Mouse (Mus musculus) limb, embryonic 14.5 days (tissue): Measurements from ENCODE around the gene Tgm6. TPM values are rescaled to one million over a fixed set of nuclear protein-coding genes. Genes with fewer than 3 reads are reported as not detected.

ENCODE experiments used
- ATAC-seq: fragments of 200-750 bp; cut with Nextera tagmentation; 2 replicates; pipeline ENCODE4 v1.8.0; 2017; ENCODE audit warnings: low read depth, moderate number of reproducible peaks, moderate TSS enrichment; ENCODE audit not compliant: low FRiP score
- DNase-seq: peaks from one replicate; pipeline ENCODE4 v3.0.0-alpha.2; 2015; ENCODE audit warnings: low spot score
- H3K27ac ChIP-seq: fragments of 300-500 bp; sonication (generic); replicated peaks from 2 replicates; pipeline ENCODE4 v1.5.1; 2014; ENCODE audit warnings: low read depth, mild to moderate bottlenecking, low read length, moderate library complexity, mixed read lengths
- H3K27me3 ChIP-seq: fragments of 300-500 bp; sonication (generic); 2 replicates; pipeline ENCODE4 v1.6.1; 2014; ENCODE audit warnings: low read length, mixed read lengths; ENCODE audit not compliant: control insufficient read depth, insufficient read depth
- H3K36me3 ChIP-seq: fragments of 300-500 bp; sonication (generic); 2 replicates; pipeline ENCODE4 v1.6.1; 2014; ENCODE audit warnings: mild to moderate bottlenecking, low read length, moderate library complexity, mixed read lengths; ENCODE audit not compliant: control insufficient read depth, insufficient read depth
- H3K4me1 ChIP-seq: fragments of 300-500 bp; sonication (generic); 2 replicates; pipeline ENCODE4 v1.6.1; 2014; ENCODE audit warnings: antibody characterized with exemption, low read length, mixed read lengths; ENCODE audit not compliant: control insufficient read depth, insufficient read depth
- H3K4me2 ChIP-seq: fragments of 300-500 bp; sonication (generic); replicated peaks from 2 replicates; pipeline ENCODE4 v1.6.1; 2014; ENCODE audit warnings: low read depth, mild to moderate bottlenecking, low read length, moderate library complexity; ENCODE audit not compliant: severe bottlenecking
- H3K4me3 ChIP-seq: fragments of 300-500 bp; sonication (generic); replicated peaks from 2 replicates; pipeline ENCODE4 v1.5.1; 2014; ENCODE audit warnings: low read length
- H3K9ac ChIP-seq: fragments of 300-500 bp; sonication (generic); 2 replicates; pipeline ENCODE4 v1.6.1; 2014; ENCODE audit warnings: mild to moderate bottlenecking, low read depth, low read length, moderate library complexity; ENCODE audit not compliant: severe bottlenecking
- H3K9me3 ChIP-seq: fragments of 300-500 bp; sonication (generic); 2 replicates; pipeline ENCODE4 v1.6.1; 2016; ENCODE audit warnings: low read length; ENCODE audit not compliant: control insufficient read depth
- POLR2A ChIP-seq: fragments of 200-500 bp; IDR thresholded peaks from 2 replicates; pipeline ENCODE4 v1.8.0; 2012; ENCODE audit warnings: inconsistent platforms, mild to moderate bottlenecking, moderate library complexity, borderline replicate concordance; ENCODE audit not compliant: insufficient read depth, insufficient read length; ENCODE audit errors: extremely low read depth
- WGBS: fragments of 180-500 bp; shearing (Covaris S2); extraction: QIAGEN DNeasy Blood & Tissue Kit; methylation state at CpG from one replicate; pipeline ENCODE4 v1.1.7; 2014; 5-methylcytosine and 5-hydroxymethylcytosine counted together
- polyA plus RNA-seq, 2 experiments: library from polyadenylated mRNA; depleted of rRNA in 1 of 2; stranded (reverse) in 1 of 2; unstranded in 1 of 2; fragments of >200 nt; fragmentation: Nextera tagmentation in 1 of 2; extraction: Ambion mirVana in 1 of 2; gene quantifications; 2 replicates each; pipeline versions ENCODE4 v1.2.1 to v1.2.3; 2012 to 2014

Gene Tgm6
- polyA plus RNA-seq, 2 experiments = 0.05 TPM; not detected in 1

DNA sequence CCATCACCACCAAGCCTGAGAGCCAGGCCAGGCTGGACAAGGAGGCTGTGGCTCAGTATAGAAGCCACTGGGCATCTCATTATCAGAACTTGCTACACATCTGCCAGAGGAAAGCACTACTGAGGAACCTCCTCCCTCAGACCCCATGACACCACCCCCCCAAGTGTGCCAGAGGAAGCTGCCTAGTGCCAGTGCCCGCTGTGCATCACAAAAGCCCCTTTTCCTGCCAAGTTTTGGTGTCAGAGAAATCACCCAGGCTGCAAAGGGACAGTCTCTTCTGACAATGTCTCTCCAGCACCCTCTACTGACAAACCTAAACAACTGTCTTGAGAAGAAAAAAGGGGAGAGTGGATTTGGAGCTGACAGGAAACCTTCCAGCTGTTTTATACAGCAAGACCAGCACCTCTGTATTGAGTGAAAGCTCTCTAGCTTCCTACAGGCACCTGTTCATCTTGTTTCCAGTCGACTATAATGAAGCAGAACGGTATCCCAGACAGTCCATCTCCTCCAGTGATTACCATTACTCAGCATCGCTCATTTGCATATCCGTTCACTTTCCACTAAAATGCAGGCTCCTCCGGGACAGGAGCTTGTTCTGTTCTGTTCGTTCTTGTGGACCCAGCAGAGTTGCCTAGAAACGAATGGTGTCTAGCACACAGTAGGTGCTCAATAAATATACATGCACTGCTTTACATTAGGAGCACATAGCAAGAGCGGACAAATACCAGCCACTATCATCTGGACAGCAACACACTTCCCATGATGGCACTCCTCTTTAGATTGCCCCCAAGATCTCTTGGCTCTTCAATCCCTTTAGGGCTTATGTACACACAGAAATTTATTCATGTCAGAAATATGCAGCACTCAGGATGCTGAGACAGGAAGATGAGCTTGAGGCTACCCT, 54.3 kb downstream of the Tgm6 start:
- H3K4me3 ChIP-seq = no peak overlapping the region
- no peak overlapping the region for H3K9ac ChIP-seq
- peak; percentile 35 for DNase-seq
- no peaks in the 10 kb centered on the region for H3K9me3 ChIP-seq
- H3K27me3 ChIP-seq = no peaks in the 10 kb centered on the region
- no peak overlapping the region for H3K27ac ChIP-seq
- H3K36me3 ChIP-seq = peaks cover 41% of the 10 kb centered on the region
- no peak for TF ChIP-seq POLR2A
- ATAC-seq = no peak
- no peaks in the 10 kb centered on the region for H3K4me1 ChIP-seq
- no peak overlapping the region for H3K4me2 ChIP-seq
- 73% methylated on average over 9 of the region's 9 CpGs for WGBS

GRCm38 (mm10) chr2:130167861-130168260, 55.6 kb downstream of the Tgm6 start:
- no peak for TF ChIP-seq POLR2A
- no peaks in the 10 kb centered on the region for H3K9me3 ChIP-seq
- H3K27me3 ChIP-seq = no peaks in the 10 kb centered on the region
- no peak overlapping the region for H3K27ac ChIP-seq
- WGBS = 50% methylated on average over 3 of the region's 3 CpGs
- H3K4me3 ChIP-seq = no peak overlapping the region
- H3K4me2 ChIP-seq = no peak overlapping the region
- H3K4me1 ChIP-seq = no peaks in the 10 kb centered on the region
- DNase-seq = peak; percentile 52
- ATAC-seq = no peak
- H3K9ac ChIP-seq = no peak overlapping the region
- H3K36me3 ChIP-seq = peaks cover 54% of the 10 kb centered on the region

DNA sequence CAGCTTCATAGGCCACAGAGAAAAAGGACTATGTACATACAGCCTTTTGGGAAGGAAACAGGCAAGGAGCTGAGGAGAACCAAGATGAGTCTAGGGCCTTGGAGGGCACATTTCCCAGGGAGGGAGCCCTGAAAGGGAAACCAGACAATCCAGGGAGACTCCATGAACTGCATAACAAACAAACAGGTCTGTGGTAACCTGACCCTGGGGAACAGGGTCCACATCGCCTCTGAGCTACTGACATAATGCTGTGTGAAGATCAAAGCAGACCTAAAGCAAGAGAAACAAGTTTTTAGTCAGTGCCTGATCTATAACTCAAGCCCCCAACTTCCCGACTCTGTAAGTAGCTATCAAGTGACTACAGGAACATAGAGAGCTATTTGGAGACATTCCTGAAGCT, 59.5 kb downstream of the Tgm6 start:
- no peaks in the 10 kb centered on the region for H3K9me3 ChIP-seq
- 53% methylated on average over 2 of the region's 2 CpGs for WGBS
- TF ChIP-seq POLR2A = no peak
- H3K27ac ChIP-seq = no peak overlapping the region
- DNase-seq = no peak
- H3K4me1 ChIP-seq = peaks cover 2% of the 10 kb centered on the region
- no peak for ATAC-seq
- no peak overlapping the region for H3K9ac ChIP-seq
- H3K4me2 ChIP-seq = no peak overlapping the region
- H3K36me3 ChIP-seq = peaks cover 80% of the 10 kb centered on the region
- H3K4me3 ChIP-seq = no peak overlapping the region
- H3K27me3 ChIP-seq = no peaks in the 10 kb centered on the region

- H3K36me3 ChIP-seq = peaks cover 52% of the 10 kb centered on the region
- H3K27me3 ChIP-seq = no peaks in the 10 kb centered on the region
These were observed 64.6 kb downstream of the Tgm6 start for GRCm38 (mm10) chr2:130176820-130177219.

DNA sequence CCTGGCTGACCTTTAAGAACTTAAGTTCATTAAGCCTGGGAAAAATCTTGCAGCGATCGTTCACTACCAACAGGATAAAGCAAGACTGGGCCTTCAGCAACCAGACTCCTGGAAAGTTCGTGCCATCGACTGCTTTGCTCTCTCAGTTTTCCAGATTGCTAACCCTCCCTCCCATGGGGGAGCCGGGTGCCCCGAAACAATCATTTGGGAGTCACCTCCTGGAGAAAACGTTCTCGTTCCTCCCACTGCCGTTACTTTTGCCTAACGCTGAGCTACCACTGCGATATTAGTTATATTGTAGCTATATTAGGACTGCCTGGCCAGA, 66.1 kb downstream of the Tgm6 start:
- DNase-seq (peak; percentile 44), ATAC-seq (0 out of 2 replicates have a peak, but pooled peaks have one; percentile 21)
- peak overlapping the region; percentile 100 for H3K9ac ChIP-seq
- no peak for TF ChIP-seq POLR2A
- H3K27me3 ChIP-seq = no peaks in the 10 kb centered on the region
- H3K36me3 ChIP-seq = peaks cover 37% of the 10 kb centered on the region
- H3K4me1 ChIP-seq = peaks cover 15% of the 10 kb centered on the region
- peak overlapping the region; percentile 87 for H3K4me2 ChIP-seq
- WGBS = under 1% methylated on average over 11 of the region's 11 CpGs
- H3K9me3 ChIP-seq = no peaks in the 10 kb centered on the region
- peak overlapping the region; percentile 98 for H3K4me3 ChIP-seq
- H3K27ac ChIP-seq = peak overlapping the region; percentile 98

More at GRCm38 (mm10) chr2:130176820-130177219, 64.6 kb downstream of the Tgm6 start:
- H3K4me2 ChIP-seq = peak overlapping the region; percentile 87
- H3K4me1 ChIP-seq = peaks cover 15% of the 10 kb centered on the region
- H3K9me3 ChIP-seq = no peaks in the 10 kb centered on the region
- H3K27ac ChIP-seq = no peak overlapping the region
- TF ChIP-seq POLR2A = no peak
- peak overlapping the region; percentile 98 for H3K4me3 ChIP-seq
- no peak for DNase-seq
- ATAC-seq = no peak
- peak overlapping the region; percentile 100; the same call in 1 of the 2 replicates for H3K9ac ChIP-seq
- WGBS = 74% methylated on average over 8 of the region's 8 CpGs
